Mouse (Mus musculus): Measurements from ENCODE around the gene Kat8. TPM values are rescaled to one million over a fixed set of nuclear protein-coding genes. Genes with fewer than 3 reads are reported as not detected.
A peak's percentile ranks its signal among the peaks of the same experiment; 100 is the strongest.
"Not testable (repeated sequence)": the region's sequence is repeated elsewhere in the genome, so short reads cannot be mapped to it uniquely, and the experiment has no call there.

Gene Kat8
- polyA plus RNA-seq, 1 experiment from 2014 or later: 58.3 TPM

- WGBS: 38% methylated on average over 4 of the region's 4 CpGs
- DNase-seq (ENCODE audit: low spot score): no peak
- H3K4me2 ChIP-seq (ENCODE audit: low read depth, low read length, severe bottlenecking): no peak within 1 kb of the TSS
- 0 out of 2 replicates have a peak, but pooled peaks cover 6% of the 10 kb centered on the region for H3K4me1 ChIP-seq (replicated peaks; ENCODE audit: control insufficient read depth, insufficient read depth, low read length)
- H3K36me3 ChIP-seq (ENCODE audit: control insufficient read depth, insufficient read depth, low read length): no peaks in the 10 kb centered on the region; the same call in none of the 2 replicates
- no peaks in the 10 kb centered on the region for H3K9me3 ChIP-seq (ENCODE audit: control insufficient read depth, low read length)
- no peaks in the 10 kb centered on the region for H3K27me3 ChIP-seq (ENCODE audit: control insufficient read depth, insufficient read depth, low read length)
- no peak within 1 kb of the TSS for H3K4me3 ChIP-seq (ENCODE audit: low read depth, low read length)
- H3K9ac ChIP-seq (ENCODE audit: low read length): no peak within 1 kb of the TSS
- ATAC-seq (replicated peaks; ENCODE audit: low FRiP score): no peak
- H3K27ac ChIP-seq (ENCODE audit: low read depth, low read length): no peak within 1 kb of the TSS
These were observed 21.5 kb upstream of the Kat8 start, which contains the start of gene Prss53 for GRCm38 (mm10) chr7:127890798-127891197. Prss53 (minus strand) TSS chr7:127890970.

- Histone ChIP-seq H3K9me3 (ENCODE audit: control insufficient read depth, low read length) (no peaks in the 10 kb centered on the region), H3K9ac (ENCODE audit: low read length) (no peak overlapping the region; the same call in 1 of the 2 replicates), H3K4me2 (ENCODE audit: low read depth, low read length, severe bottlenecking) (peak overlapping the region; percentile 83; the same call in 1 of the 2 replicates), H3K4me1 (replicated peaks; ENCODE audit: control insufficient read depth, insufficient read depth, low read length) (0 out of 2 replicates have a peak, but pooled peaks cover 6% of the 10 kb centered on the region), H3K36me3 (ENCODE audit: control insufficient read depth, insufficient read depth, low read length) (no peaks in the 10 kb centered on the region; the same call in 1 of the 2 replicates), H3K27me3 (ENCODE audit: control insufficient read depth, insufficient read depth, low read length) (no peaks in the 10 kb centered on the region), H3K4me3 (ENCODE audit: low read depth, low read length) (peak overlapping the region; percentile 48; the same call in 1 of the 2 replicates), H3K27ac (ENCODE audit: low read depth, low read length) (no peak overlapping the region)
- ATAC-seq (replicated peaks; ENCODE audit: low FRiP score) (no peak), DNase-seq (ENCODE audit: low spot score) (no peak)
- WGBS: 82% methylated on average over 5 of the region's 5 CpGs
These were observed 17.8 kb upstream of the Kat8 start for GRCm38 (mm10) chr7:127894480-127894879.

GRCm38 (mm10) chr7:127895442-127895841, 16.9 kb upstream of the Kat8 start, which contains the start of the genes Gm21974 and Vkorc1:
Gm21974 (minus strand) TSS chr7:127895454.
Vkorc1 (minus strand) TSS chr7:127895617.
- DNase-seq (ENCODE audit: low spot score) (peak; percentile 94), ATAC-seq (replicated peaks; ENCODE audit: low FRiP score) (peak; percentile 97)
- Histone ChIP-seq H3K27ac (ENCODE audit: low read depth, low read length) (peak within 1 kb of the TSS; percentile 41; the same call in 1 of the 2 replicates), H3K9ac (ENCODE audit: low read length) (peak within 1 kb of the TSS; percentile 63), H3K4me1 (replicated peaks; ENCODE audit: control insufficient read depth, insufficient read depth, low read length) (0 out of 2 replicates have a peak, but pooled peaks cover 6% of the 10 kb centered on the region), H3K9me3 (ENCODE audit: control insufficient read depth, low read length) (no peaks in the 10 kb centered on the region), H3K27me3 (ENCODE audit: control insufficient read depth, insufficient read depth, low read length) (no peaks in the 10 kb centered on the region), H3K4me3 (ENCODE audit: low read depth, low read length) (peak within 1 kb of the TSS; percentile 48), H3K4me2 (ENCODE audit: low read depth, low read length, severe bottlenecking) (peak within 1 kb of the TSS; percentile 83), H3K36me3 (ENCODE audit: control insufficient read depth, insufficient read depth, low read length) (no peaks in the 10 kb centered on the region)
- WGBS: under 1% methylated on average over 26 of the region's 26 CpGs

GRCm38 (mm10) chr7:127895891-127896290, 16.4 kb upstream of the Kat8 start:
- 66% methylated on average over 7 of the region's 7 CpGs for WGBS
- peak overlapping the region; percentile 24; the same call in 1 of the 2 replicates for H3K4me2 ChIP-seq (ENCODE audit: low read depth, low read length, severe bottlenecking)
- not testable (repeated sequence) for ATAC-seq (replicated peaks; ENCODE audit: low FRiP score); H3K4me3 ChIP-seq (ENCODE audit: low read depth, low read length); H3K27ac ChIP-seq (ENCODE audit: low read depth, low read length); H3K4me1 ChIP-seq (replicated peaks; ENCODE audit: control insufficient read depth, insufficient read depth, low read length); DNase-seq (ENCODE audit: low spot score); H3K9me3 ChIP-seq (ENCODE audit: control insufficient read depth, low read length); H3K27me3 ChIP-seq (ENCODE audit: control insufficient read depth, insufficient read depth, low read length); H3K9ac ChIP-seq (ENCODE audit: low read length); H3K36me3 ChIP-seq (ENCODE audit: control insufficient read depth, insufficient read depth, low read length)

- Histone ChIP-seq H3K9ac (ENCODE audit: low read length) (no peak overlapping the region), H3K9me3 (ENCODE audit: control insufficient read depth, low read length) (no peaks in the 10 kb centered on the region), H3K36me3 (ENCODE audit: control insufficient read depth, insufficient read depth, low read length) (no peaks in the 10 kb centered on the region), H3K4me1 (replicated peaks; ENCODE audit: control insufficient read depth, insufficient read depth, low read length) (0 out of 2 replicates have a peak, but pooled peaks cover 6% of the 10 kb centered on the region), H3K4me3 (ENCODE audit: low read depth, low read length) (no peak overlapping the region), H3K4me2 (ENCODE audit: low read depth, low read length, severe bottlenecking) (no peak overlapping the region), H3K27me3 (ENCODE audit: control insufficient read depth, insufficient read depth, low read length) (no peaks in the 10 kb centered on the region), H3K27ac (ENCODE audit: low read depth, low read length) (no peak overlapping the region)
- DNase-seq (ENCODE audit: low spot score) (peak; percentile 74), ATAC-seq (replicated peaks; ENCODE audit: low FRiP score) (no peak)
- 60% methylated on average over 13 of the region's 13 CpGs for WGBS
These were observed 15.9 kb upstream of the Kat8 start for GRCm38 (mm10) chr7:127896384-127896783.

- H3K4me2 ChIP-seq (ENCODE audit: low read depth, low read length, severe bottlenecking): no peak overlapping the region
- H3K9ac ChIP-seq (ENCODE audit: low read length): no peak overlapping the region
- no peaks in the 10 kb centered on the region for H3K36me3 ChIP-seq (ENCODE audit: control insufficient read depth, insufficient read depth, low read length)
- no peak for ATAC-seq (replicated peaks; ENCODE audit: low FRiP score)
- H3K4me1 ChIP-seq (replicated peaks; ENCODE audit: control insufficient read depth, insufficient read depth, low read length): 0 out of 2 replicates have a peak, but pooled peaks cover 6% of the 10 kb centered on the region
- DNase-seq (ENCODE audit: low spot score): no peak
- 88% methylated on average over 7 of the region's 7 CpGs for WGBS
- H3K4me3 ChIP-seq (ENCODE audit: low read depth, low read length): no peak overlapping the region
- H3K27ac ChIP-seq (ENCODE audit: low read depth, low read length): no peak overlapping the region
- no peaks in the 10 kb centered on the region for H3K27me3 ChIP-seq (ENCODE audit: control insufficient read depth, insufficient read depth, low read length)
- no peaks in the 10 kb centered on the region for H3K9me3 ChIP-seq (ENCODE audit: control insufficient read depth, low read length)
These were observed 14.8 kb upstream of the Kat8 start for GRCm38 (mm10) chr7:127897542-127897941.

- Histone ChIP-seq H3K27me3 (ENCODE audit: control insufficient read depth, insufficient read depth, low read length) (no peaks in the 10 kb centered on the region), H3K4me1 (replicated peaks; ENCODE audit: control insufficient read depth, insufficient read depth, low read length) (0 out of 2 replicates have a peak, but pooled peaks cover 6% of the 10 kb centered on the region), H3K36me3 (ENCODE audit: control insufficient read depth, insufficient read depth, low read length) (no peaks in the 10 kb centered on the region), H3K27ac (ENCODE audit: low read depth, low read length) (no peak overlapping the region), H3K4me2 (ENCODE audit: low read depth, low read length, severe bottlenecking) (no peak overlapping the region), H3K9me3 (ENCODE audit: control insufficient read depth, low read length) (no peaks in the 10 kb centered on the region), H3K4me3 (ENCODE audit: low read depth, low read length) (no peak overlapping the region), H3K9ac (ENCODE audit: low read length) (no peak overlapping the region)
- 37% methylated on average over 10 of the region's 10 CpGs for WGBS
- DNase-seq (ENCODE audit: low spot score): no peak
- ATAC-seq (replicated peaks; ENCODE audit: low FRiP score): no peak
These were observed 13.9 kb upstream of the Kat8 start for GRCm38 (mm10) chr7:127898179-127898956.

GRCm38 (mm10) chr7:127899997-127900396, 12.3 kb upstream of the Kat8 start:
- Histone ChIP-seq H3K9ac (ENCODE audit: low read length) (no peak overlapping the region), H3K4me1 (replicated peaks; ENCODE audit: control insufficient read depth, insufficient read depth, low read length) (peaks cover 4% of the 10 kb centered on the region; the same call in 1 of the 2 replicates), H3K27ac (ENCODE audit: low read depth, low read length) (no peak overlapping the region), H3K27me3 (ENCODE audit: control insufficient read depth, insufficient read depth, low read length) (no peaks in the 10 kb centered on the region), H3K4me2 (ENCODE audit: low read depth, low read length, severe bottlenecking) (no peak overlapping the region), H3K36me3 (ENCODE audit: control insufficient read depth, insufficient read depth, low read length) (no peaks in the 10 kb centered on the region), H3K9me3 (ENCODE audit: control insufficient read depth, low read length) (no peaks in the 10 kb centered on the region), H3K4me3 (ENCODE audit: low read depth, low read length) (no peak overlapping the region)
- ATAC-seq (replicated peaks; ENCODE audit: low FRiP score) (no peak), DNase-seq (ENCODE audit: low spot score) (no peak)
- 53% methylated on average over 7 of the region's 7 CpGs for WGBS
